Mouse (Mus musculus): Measurements from ENCODE around the gene Utp6. TPM values are rescaled to one million over a fixed set of nuclear protein-coding genes. Genes with fewer than 3 reads are reported as not detected.

The Utp6 gene
- polyA plus RNA-seq, 1 experiment from 2014 or later = 47.3 TPM

GRCm38 (mm10) chr11:79902881-79903481 is 59.2 kb downstream of the Utp6 start:
- no peaks in the 10 kb centered on the region for H3K9me3 ChIP-seq (replicated peaks; ENCODE audit: control insufficient read depth, low read length)
- no peak overlapping the region for H3K4me3 ChIP-seq (ENCODE audit: low read depth, low read length)
- ATAC-seq (replicated peaks; ENCODE audit: insufficient number of reproducible peaks, low FRiP score, low TSS enrichment) = no peak
- no peaks in the 10 kb centered on the region for H3K36me3 ChIP-seq (ENCODE audit: control insufficient read depth, insufficient read depth, low read length)
- no peak overlapping the region for H3K27ac ChIP-seq (ENCODE audit: low read depth, low read length)
- no peak overlapping the region for H3K9ac ChIP-seq (ENCODE audit: low read depth, low read length)
- no peaks in the 10 kb centered on the region for H3K4me1 ChIP-seq (ENCODE audit: control insufficient read depth, insufficient read depth, low read length)
- no peaks in the 10 kb centered on the region for H3K27me3 ChIP-seq (ENCODE audit: control insufficient read depth, insufficient read depth, low read length)
- WGBS (ENCODE audit: insufficient replicate concordance) = 78% methylated on average over 6 of the region's 6 CpGs
- H3K4me2 ChIP-seq = no peak overlapping the region

GRCm38 (mm10) chr11:79901146-79901545 is 61.0 kb downstream of the Utp6 start:
- Histone ChIP-seq H3K9ac (ENCODE audit: low read depth, low read length) (no peak overlapping the region), H3K4me2 (no peak overlapping the region), H3K36me3 (ENCODE audit: control insufficient read depth, insufficient read depth, low read length) (no peaks in the 10 kb centered on the region), H3K27ac (ENCODE audit: low read depth, low read length) (no peak overlapping the region), H3K4me3 (ENCODE audit: low read depth, low read length) (no peak overlapping the region), H3K27me3 (ENCODE audit: control insufficient read depth, insufficient read depth, low read length) (no peaks in the 10 kb centered on the region), H3K9me3 (replicated peaks; ENCODE audit: control insufficient read depth, low read length) (no peaks in the 10 kb centered on the region), H3K4me1 (ENCODE audit: control insufficient read depth, insufficient read depth, low read length) (no peaks in the 10 kb centered on the region)
- 77% methylated on average over 6 of the region's 6 CpGs for WGBS (ENCODE audit: insufficient replicate concordance)
- ATAC-seq (replicated peaks; ENCODE audit: insufficient number of reproducible peaks, low FRiP score, low TSS enrichment) = no peak

GRCm38 (mm10) chr11:79892259-79892658 is 69.9 kb downstream of the Utp6 start:
- H3K9ac ChIP-seq (ENCODE audit: low read depth, low read length) = no peak overlapping the region

GRCm38 (mm10) chr11:79890822-79891221 is 71.4 kb downstream of the Utp6 start:
- WGBS (ENCODE audit: insufficient replicate concordance) = 83% methylated on average over 2 of the region's 2 CpGs
- H3K4me3 ChIP-seq (ENCODE audit: low read depth, low read length) = no peak overlapping the region
- no peak for ATAC-seq (replicated peaks; ENCODE audit: insufficient number of reproducible peaks, low FRiP score, low TSS enrichment)
- no peak overlapping the region for H3K9ac ChIP-seq (ENCODE audit: low read depth, low read length)
- no peaks in the 10 kb centered on the region for H3K9me3 ChIP-seq (replicated peaks; ENCODE audit: control insufficient read depth, low read length)
- H3K4me1 ChIP-seq (ENCODE audit: control insufficient read depth, insufficient read depth, low read length) = no peaks in the 10 kb centered on the region
- H3K27ac ChIP-seq (ENCODE audit: low read depth, low read length) = no peak overlapping the region
- H3K36me3 ChIP-seq (ENCODE audit: control insufficient read depth, insufficient read depth, low read length) = no peaks in the 10 kb centered on the region
- H3K27me3 ChIP-seq (ENCODE audit: control insufficient read depth, insufficient read depth, low read length) = no peaks in the 10 kb centered on the region
- no peak overlapping the region for H3K4me2 ChIP-seq

More at GRCm38 (mm10) chr11:79892259-79892658, 69.9 kb downstream of the Utp6 start:
- 86% methylated on average over 6 of the region's 6 CpGs for WGBS (ENCODE audit: insufficient replicate concordance)
- no peaks in the 10 kb centered on the region for H3K27me3 ChIP-seq (ENCODE audit: control insufficient read depth, insufficient read depth, low read length)
- no peak overlapping the region for H3K27ac ChIP-seq (ENCODE audit: low read depth, low read length)
- no peak overlapping the region for H3K4me3 ChIP-seq (ENCODE audit: low read depth, low read length)
- no peak for ATAC-seq (replicated peaks; ENCODE audit: insufficient number of reproducible peaks, low FRiP score, low TSS enrichment)
- no peaks in the 10 kb centered on the region for H3K9me3 ChIP-seq (replicated peaks; ENCODE audit: control insufficient read depth, low read length)
- no peak overlapping the region for H3K4me2 ChIP-seq
- H3K4me1 ChIP-seq (ENCODE audit: control insufficient read depth, insufficient read depth, low read length) = no peaks in the 10 kb centered on the region
- no peaks in the 10 kb centered on the region for H3K36me3 ChIP-seq (ENCODE audit: control insufficient read depth, insufficient read depth, low read length)

- Histone ChIP-seq H3K4me2 (no peak overlapping the region), H3K4me1 (ENCODE audit: control insufficient read depth, insufficient read depth, low read length) (no peaks in the 10 kb centered on the region), H3K27me3 (ENCODE audit: control insufficient read depth, insufficient read depth, low read length) (no peaks in the 10 kb centered on the region), H3K9me3 (replicated peaks; ENCODE audit: control insufficient read depth, low read length) (no peaks in the 10 kb centered on the region), H3K36me3 (ENCODE audit: control insufficient read depth, insufficient read depth, low read length) (no peaks in the 10 kb centered on the region), H3K9ac (ENCODE audit: low read depth, low read length) (no peak overlapping the region), H3K4me3 (ENCODE audit: low read depth, low read length) (no peak overlapping the region), H3K27ac (ENCODE audit: low read depth, low read length) (no peak overlapping the region)
- no peak for ATAC-seq (replicated peaks; ENCODE audit: insufficient number of reproducible peaks, low FRiP score, low TSS enrichment)
- WGBS (ENCODE audit: insufficient replicate concordance) = 100% methylated on average over 1 of the region's 1 CpGs
Observed at GRCm38 (mm10) chr11:79886961-79887360, 75.2 kb downstream of the Utp6 start.

- Histone ChIP-seq H3K36me3 (ENCODE audit: control insufficient read depth, insufficient read depth, low read length) (no peaks in the 10 kb centered on the region), H3K9ac (ENCODE audit: low read depth, low read length) (no peak overlapping the region), H3K27ac (ENCODE audit: low read depth, low read length) (no peak overlapping the region), H3K4me1 (ENCODE audit: control insufficient read depth, insufficient read depth, low read length) (no peaks in the 10 kb centered on the region), H3K4me2 (no peak overlapping the region), H3K27me3 (ENCODE audit: control insufficient read depth, insufficient read depth, low read length) (no peaks in the 10 kb centered on the region), H3K4me3 (ENCODE audit: low read depth, low read length) (no peak overlapping the region), H3K9me3 (replicated peaks; ENCODE audit: control insufficient read depth, low read length) (no peaks in the 10 kb centered on the region)
- ATAC-seq (replicated peaks; ENCODE audit: insufficient number of reproducible peaks, low FRiP score, low TSS enrichment) = no peak
- WGBS (ENCODE audit: insufficient replicate concordance) = 91% methylated on average over 1 of the region's 1 CpGs
Observed at GRCm38 (mm10) chr11:79886395-79886794, 75.8 kb downstream of the Utp6 start.

GRCm38 (mm10) chr11:79885713-79886393 is 76.3 kb downstream of the Utp6 start:
- H3K27me3 ChIP-seq (ENCODE audit: control insufficient read depth, insufficient read depth, low read length) = no peaks in the 10 kb centered on the region
- ATAC-seq (replicated peaks; ENCODE audit: insufficient number of reproducible peaks, low FRiP score, low TSS enrichment) = no peak
- no peak overlapping the region for H3K4me2 ChIP-seq
- no peak overlapping the region for H3K4me3 ChIP-seq (ENCODE audit: low read depth, low read length)
- no peaks in the 10 kb centered on the region for H3K36me3 ChIP-seq (ENCODE audit: control insufficient read depth, insufficient read depth, low read length)
- H3K9me3 ChIP-seq (replicated peaks; ENCODE audit: control insufficient read depth, low read length) = no peaks in the 10 kb centered on the region
- 80% methylated on average over 13 of the region's 13 CpGs for WGBS (ENCODE audit: insufficient replicate concordance)
- H3K4me1 ChIP-seq (ENCODE audit: control insufficient read depth, insufficient read depth, low read length) = no peaks in the 10 kb centered on the region
- no peak overlapping the region for H3K9ac ChIP-seq (ENCODE audit: low read depth, low read length)
- no peak overlapping the region for H3K27ac ChIP-seq (ENCODE audit: low read depth, low read length)

GRCm38 (mm10) chr11:79884784-79885183 is 77.4 kb downstream of the Utp6 start:
- no peak for ATAC-seq (replicated peaks; ENCODE audit: insufficient number of reproducible peaks, low FRiP score, low TSS enrichment)

More at GRCm38 (mm10) chr11:79884784-79885183, 77.4 kb downstream of the Utp6 start:
- WGBS (ENCODE audit: insufficient replicate concordance) = 72% methylated on average over 6 of the region's 6 CpGs
- no peak overlapping the region for H3K9ac ChIP-seq (ENCODE audit: low read depth, low read length)
- no peak overlapping the region for H3K4me2 ChIP-seq
- no peak overlapping the region for H3K27ac ChIP-seq (ENCODE audit: low read depth, low read length)
- H3K36me3 ChIP-seq (ENCODE audit: control insufficient read depth, insufficient read depth, low read length) = no peaks in the 10 kb centered on the region
- no peaks in the 10 kb centered on the region for H3K4me1 ChIP-seq (ENCODE audit: control insufficient read depth, insufficient read depth, low read length)
- no peak overlapping the region for H3K4me3 ChIP-seq (ENCODE audit: low read depth, low read length)
- no peaks in the 10 kb centered on the region for H3K27me3 ChIP-seq (ENCODE audit: control insufficient read depth, insufficient read depth, low read length)
- H3K9me3 ChIP-seq (replicated peaks; ENCODE audit: control insufficient read depth, low read length) = no peaks in the 10 kb centered on the region
